Mouse (Mus musculus) neural tube, embryonic 11.5 days (tissue): ENCODE measurements at regions not wholly inside any gene's neighbourhood (a gene's known extent, or its start where the extent isn't known, plus 50 kb on each side); places are given as distances from the start of the nearest gene placed in this dataset.

Experiments
- ATAC-seq: fragments of 200-750 bp; cut with Nextera tagmentation; 2 replicates; pipeline ENCODE4 v1.8.0; 2017; ENCODE audit warnings: moderate number of reproducible peaks, mild to moderate bottlenecking, moderate TSS enrichment, moderate library complexity; ENCODE audit not compliant: insufficient read depth, low FRiP score, low TSS enrichment
- DNase-seq: peaks from one replicate; pipeline ENCODE4 v3.0.0-alpha.2; 2015; ENCODE audit warnings: low spot score
- H3K27ac ChIP-seq: fragments of 300-500 bp; sonication (generic); 2 replicates; pipeline ENCODE4 v1.5.1; 2014; ENCODE audit warnings: low read depth, mild to moderate bottlenecking, low read length
- H3K27me3 ChIP-seq: fragments of 300-500 bp; sonication (generic); 2 replicates; pipeline ENCODE4 v1.6.1; 2014; ENCODE audit warnings: mild to moderate bottlenecking, low read length, mixed read lengths; ENCODE audit not compliant: control insufficient read depth, insufficient read depth
- H3K36me3 ChIP-seq: fragments of 300-500 bp; sonication (generic); 2 replicates; pipeline ENCODE4 v1.6.1; 2014; ENCODE audit warnings: mild to moderate bottlenecking, low read length, moderate library complexity, mixed read lengths; ENCODE audit not compliant: control insufficient read depth, insufficient read depth
- H3K4me1 ChIP-seq: fragments of 300-500 bp; sonication (generic); 2 replicates; pipeline ENCODE4 v1.6.1; 2014; ENCODE audit warnings: low read length, mixed read lengths; ENCODE audit not compliant: control insufficient read depth, insufficient read depth
- H3K4me2 ChIP-seq: fragments of 300-500 bp; sonication (generic); 2 replicates; pipeline ENCODE4 v1.6.1; 2014; ENCODE audit warnings: low read depth, mild to moderate bottlenecking, moderate library complexity
- H3K4me3 ChIP-seq: fragments of 300-500 bp; sonication (generic); 2 replicates; pipeline ENCODE4 v1.5.1; 2014; ENCODE audit warnings: low read depth, low read length
- H3K9ac ChIP-seq: fragments of 300-500 bp; sonication (generic); 2 replicates; pipeline ENCODE4 v1.6.1; 2014; ENCODE audit warnings: mild to moderate bottlenecking, low read length
- H3K9me3 ChIP-seq: fragments of 300-500 bp; sonication (generic); 2 replicates; pipeline ENCODE4 v1.6.1; 2016; ENCODE audit warnings: low read length; ENCODE audit not compliant: control insufficient read depth
- WGBS: fragments of 180-500 bp; shearing (Covaris S2); extraction: QIAGEN DNeasy Blood & Tissue Kit; methylation state at CpG from one replicate; pipeline ENCODE4 v1.1.7; 2014; 5-methylcytosine and 5-hydroxymethylcytosine counted together

- Histone ChIP-seq H3K9ac (no peak overlapping the region), H3K36me3 (no peaks in the 10 kb centered on the region), H3K27ac (no peak overlapping the region), H3K9me3 (no peaks in the 10 kb centered on the region), H3K4me3 (no peak overlapping the region), H3K27me3 (no peaks in the 10 kb centered on the region), H3K4me1 (no peaks in the 10 kb centered on the region), H3K4me2 (no peak overlapping the region)
- DNase-seq (no peak), ATAC-seq (no peak)
- WGBS, result 90% methylated on average over 8 of the region's 8 CpGs
Measured at GRCm38 (mm10) chr5:45127971-45128370, 322.1 kb downstream of the Qdpr start.

- Histone ChIP-seq H3K4me1 (no peaks in the 10 kb centered on the region), H3K27ac (no peak overlapping the region), H3K9ac (no peak overlapping the region), H3K36me3 (no peaks in the 10 kb centered on the region), H3K4me2 (no peak overlapping the region), H3K9me3 (no peaks in the 10 kb centered on the region), H3K4me3 (no peak overlapping the region), H3K27me3 (no peaks in the 10 kb centered on the region)
- no peak for ATAC-seq
- 69% methylated on average over 2 of the region's 2 CpGs for WGBS
- no peak for DNase-seq
Measured at GRCm38 (mm10) chr5:45121751-45122280, 322.3 kb upstream of the Ldb2 start.

GRCm38 (mm10) chr5:45119757-45120156 lies 320.3 kb upstream of the Ldb2 start:
- no peaks in the 10 kb centered on the region for H3K36me3 ChIP-seq
- ATAC-seq (no peak), DNase-seq (no peak)
- WGBS, result 100% methylated on average over 2 of the region's 2 CpGs
- H3K27ac ChIP-seq, result no peak overlapping the region
- H3K4me3 ChIP-seq, result no peak overlapping the region
- no peaks in the 10 kb centered on the region for H3K4me1 ChIP-seq
- no peak overlapping the region for H3K9ac ChIP-seq
- H3K9me3 ChIP-seq, result no peaks in the 10 kb centered on the region
- H3K4me2 ChIP-seq, result no peak overlapping the region
- H3K27me3 ChIP-seq, result no peaks in the 10 kb centered on the region

- WGBS, result 70% methylated on average over 4 of the region's 4 CpGs
- no peak for ATAC-seq
Measured at GRCm38 (mm10) chr5:45111246-45111645, 311.8 kb upstream of the Ldb2 start.

GRCm38 (mm10) chr5:45110797-45111196 lies 311.3 kb upstream of the Ldb2 start:
- Histone ChIP-seq H3K4me3 (no peak overlapping the region), H3K4me1 (no peaks in the 10 kb centered on the region), H3K27me3 (no peaks in the 10 kb centered on the region), H3K4me2 (no peak overlapping the region), H3K9ac (no peak overlapping the region), H3K27ac (no peak overlapping the region), H3K36me3 (no peaks in the 10 kb centered on the region), H3K9me3 (no peaks in the 10 kb centered on the region)
- DNase-seq (no peak), ATAC-seq (no peak)
- WGBS, result 41% methylated on average over 3 of the region's 3 CpGs

More at GRCm38 (mm10) chr5:45111246-45111645, 311.8 kb upstream of the Ldb2 start:
- no peak for DNase-seq
- Histone ChIP-seq H3K9ac (no peak overlapping the region), H3K36me3 (no peaks in the 10 kb centered on the region), H3K27ac (no peak overlapping the region), H3K9me3 (no peaks in the 10 kb centered on the region), H3K4me3 (no peak overlapping the region), H3K4me1 (no peaks in the 10 kb centered on the region), H3K4me2 (no peak overlapping the region), H3K27me3 (no peaks in the 10 kb centered on the region)

GRCm38 (mm10) chr5:45105236-45105816 lies 305.8 kb upstream of the Ldb2 start:
- H3K4me3 ChIP-seq, result no peak overlapping the region
- H3K4me2 ChIP-seq, result no peak overlapping the region
- no peak for DNase-seq
- no peaks in the 10 kb centered on the region for H3K27me3 ChIP-seq
- H3K36me3 ChIP-seq, result no peaks in the 10 kb centered on the region
- H3K27ac ChIP-seq, result no peak overlapping the region
- H3K4me1 ChIP-seq, result peaks cover 4% of the 10 kb centered on the region; the same call in 1 of the 2 replicates
- WGBS, result 77% methylated on average over 9 of the region's 9 CpGs
- H3K9ac ChIP-seq, result no peak overlapping the region
- ATAC-seq, result no peak
- H3K9me3 ChIP-seq, result no peaks in the 10 kb centered on the region

GRCm38 (mm10) chr5:45103763-45104428 lies 304.4 kb upstream of the Ldb2 start:
- Histone ChIP-seq H3K9me3 (no peaks in the 10 kb centered on the region), H3K4me1 (peaks cover 4% of the 10 kb centered on the region; the same call in 1 of the 2 replicates), H3K27ac (no peak overlapping the region), H3K4me2 (no peak overlapping the region), H3K4me3 (no peak overlapping the region), H3K27me3 (no peaks in the 10 kb centered on the region), H3K9ac (no peak overlapping the region), H3K36me3 (no peaks in the 10 kb centered on the region)
- DNase-seq, result no peak
- ATAC-seq, result no peak
- 89% methylated on average over 6 of the region's 6 CpGs for WGBS

- ATAC-seq (no peak; the same call in 1 of the 2 replicates), DNase-seq (no peak)
- no peak overlapping the region for H3K27ac ChIP-seq
- H3K9ac ChIP-seq, result no peak overlapping the region
- no peak overlapping the region for H3K4me2 ChIP-seq
- no peak overlapping the region for H3K4me3 ChIP-seq
- peaks cover 4% of the 10 kb centered on the region; the same call in 1 of the 2 replicates for H3K4me1 ChIP-seq
- H3K27me3 ChIP-seq, result no peaks in the 10 kb centered on the region
- no peaks in the 10 kb centered on the region for H3K36me3 ChIP-seq
- H3K9me3 ChIP-seq, result no peaks in the 10 kb centered on the region
- WGBS, result 46% methylated on average over 3 of the region's 3 CpGs
Measured at GRCm38 (mm10) chr5:45102661-45103060, 303.2 kb upstream of the Ldb2 start.

- WGBS, result 68% methylated on average over 4 of the region's 4 CpGs
- Histone ChIP-seq H3K4me1 (peaks cover 4% of the 10 kb centered on the region; the same call in 1 of the 2 replicates), H3K9me3 (no peaks in the 10 kb centered on the region), H3K27me3 (no peaks in the 10 kb centered on the region), H3K36me3 (no peaks in the 10 kb centered on the region), H3K9ac (no peak overlapping the region), H3K4me3 (no peak overlapping the region), H3K27ac (no peak overlapping the region), H3K4me2 (no peak overlapping the region)
- DNase-seq, result no peak
- ATAC-seq, result no peak
Measured at GRCm38 (mm10) chr5:45101777-45102176, 302.3 kb upstream of the Ldb2 start.
